Mouse (Mus musculus) ES-E14 (cell line): ENCODE data around the gene Ybx2.

ENCODE experiments used
- CHD2 ChIP-seq: IDR thresholded peaks from 2 replicates; pipeline ENCODE4 v1.6.1; 2014; ENCODE audit warnings: mild to moderate bottlenecking, low read depth, low read length, inconsistent platforms
- HCFC1 ChIP-seq: IDR thresholded peaks from 2 replicates; pipeline ENCODE4 v1.6.1; 2012; ENCODE audit warnings: low read length, inconsistent platforms, borderline replicate concordance; ENCODE audit not compliant: insufficient read depth
- MAFK ChIP-seq: IDR thresholded peaks from 2 replicates; pipeline ENCODE4 v1.6.1; 2014; ENCODE audit warnings: mild to moderate bottlenecking, low read depth, low read length, inconsistent platforms; ENCODE audit not compliant: insufficient read depth
- ZC3H11A ChIP-seq: IDR thresholded peaks from 2 replicates; pipeline ENCODE4 v1.6.1; 2012; ENCODE audit warnings: low read depth, mild to moderate bottlenecking, inconsistent platforms, low read length, borderline replicate concordance
- ZNF384 ChIP-seq: IDR thresholded peaks from 2 replicates; pipeline ENCODE4 v1.6.1; 2012; ENCODE audit warnings: low read depth, low read length, inconsistent platforms

GRCm38 (mm10) chr11:69952274-69952673 is 16.7 kb downstream of the Ybx2 start:
- no peak for TF ChIP-seq MAFK
- no peak for TF ChIP-seq CHD2
- no peak for TF ChIP-seq ZC3H11A
- TF ChIP-seq HCFC1, result no peak
- no peak for TF ChIP-seq ZNF384
